Mouse (Mus musculus) adrenal gland, postnatal 36 days (tissue): Measurements from ENCODE around the gene Clstn3. TPM values are rescaled to one million over a fixed set of nuclear protein-coding genes. Genes with fewer than 3 reads are reported as not detected.
A peak's percentile ranks its signal among the peaks of the same experiment; 100 is the strongest.
"Not testable (repeated sequence)": the region's sequence is repeated elsewhere in the genome, so short reads cannot be mapped to it uniquely, and the experiment has no call there.

Experiments used
- DNase-seq, 2 experiments: peaks; one replicate each; pipeline ENCODE4 v3.0.0; 2021; ENCODE audit warnings: mixed read lengths in 1 of 2
- total RNA-seq, 2 experiments: library from RNA; stranded (reverse); gene quantifications; 2 replicates each; pipeline ENCODE4 v1.2.3; 2021

Gene Clstn3
- total RNA-seq, 2 experiments from 2014 or later, result 54.9 to 78.2 TPM

DNA sequence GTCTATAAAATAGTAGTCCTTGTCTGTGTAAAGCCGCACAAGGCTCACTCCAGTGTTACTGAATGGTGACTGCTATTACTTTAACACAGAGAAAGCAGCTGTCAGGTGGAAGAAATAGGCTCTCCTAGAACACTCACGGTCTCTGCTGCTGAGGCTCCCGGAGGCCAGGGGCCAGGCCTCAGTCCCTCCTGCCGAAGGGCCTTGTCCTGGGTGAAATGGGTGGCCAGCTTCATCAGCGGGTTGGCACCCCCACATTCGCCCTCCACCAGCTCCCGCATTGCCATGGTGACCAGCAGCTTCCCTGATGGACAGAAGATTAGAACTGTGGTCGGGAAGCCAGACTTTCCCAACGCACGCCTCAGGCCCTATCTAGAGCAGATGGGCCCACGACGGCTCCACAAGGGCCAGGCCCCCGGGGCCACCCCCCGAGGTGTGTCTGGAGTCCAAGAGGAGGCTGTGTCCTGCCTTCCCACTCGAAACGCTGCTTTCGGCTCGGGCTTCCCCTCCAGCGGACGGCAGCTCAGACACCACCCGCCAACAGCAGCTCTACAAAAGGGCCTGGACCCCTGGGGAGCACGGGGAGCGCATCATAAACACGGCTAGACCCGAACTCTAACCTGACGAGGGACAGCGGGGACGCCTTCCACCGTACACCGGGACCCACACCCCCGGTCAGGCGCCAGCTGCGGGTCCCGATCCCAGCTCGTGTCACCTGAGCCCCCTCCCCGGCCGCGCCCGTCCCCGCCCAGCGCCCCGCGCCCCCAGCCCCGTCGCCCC, 50.3 kb downstream of the Clstn3 start:
- peak; percentile 43 to 63 for DNase-seq

GRCm38 (mm10) chr6:124413770-124414149, 50.8 kb downstream of the Clstn3 start:
- no peak for DNase-seq

GRCm38 (mm10) chr6:124408355-124408754, 56.2 kb downstream of the Clstn3 start:
- DNase-seq, result no peak

DNA sequence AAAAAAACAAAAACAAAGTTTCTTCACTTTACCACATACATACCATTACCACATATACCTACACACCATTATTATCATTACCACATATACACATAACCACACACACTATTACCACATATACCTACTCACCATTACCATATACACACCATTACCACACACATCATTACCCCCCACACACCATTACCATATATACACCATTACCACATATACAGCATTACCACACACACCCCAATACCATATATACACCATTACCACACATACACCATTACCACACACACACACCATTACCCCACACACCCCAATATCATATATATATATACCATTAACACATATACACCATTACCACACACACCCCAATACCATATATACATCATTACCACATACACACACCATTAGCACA, 57.4 kb downstream of the Clstn3 start:
- DNase-seq, result no peak

DNA sequence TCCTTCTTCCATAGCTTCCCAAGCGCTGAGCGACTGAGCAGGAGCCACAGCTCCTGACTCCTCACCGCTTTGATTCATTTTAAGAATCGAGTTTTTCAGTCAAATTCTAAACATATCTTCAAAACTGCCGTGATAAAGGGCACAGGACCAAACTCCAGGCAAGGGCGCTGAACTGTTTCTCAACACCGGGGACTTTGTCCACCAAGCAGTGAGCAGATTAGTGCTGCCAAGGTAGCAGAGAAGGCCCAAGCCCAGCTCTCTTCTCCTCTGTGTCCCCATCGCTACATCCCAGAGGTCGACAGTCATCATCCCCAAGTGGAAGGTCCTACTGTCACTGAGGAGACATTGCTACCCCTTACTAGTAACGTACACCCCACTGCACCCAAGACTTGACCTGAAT, 58.3 kb downstream of the Clstn3 start:
- DNase-seq, result no peak

GRCm38 (mm10) chr6:124399738-124400137, 64.9 kb downstream of the Clstn3 start:
- no peak for DNase-seq

DNA sequence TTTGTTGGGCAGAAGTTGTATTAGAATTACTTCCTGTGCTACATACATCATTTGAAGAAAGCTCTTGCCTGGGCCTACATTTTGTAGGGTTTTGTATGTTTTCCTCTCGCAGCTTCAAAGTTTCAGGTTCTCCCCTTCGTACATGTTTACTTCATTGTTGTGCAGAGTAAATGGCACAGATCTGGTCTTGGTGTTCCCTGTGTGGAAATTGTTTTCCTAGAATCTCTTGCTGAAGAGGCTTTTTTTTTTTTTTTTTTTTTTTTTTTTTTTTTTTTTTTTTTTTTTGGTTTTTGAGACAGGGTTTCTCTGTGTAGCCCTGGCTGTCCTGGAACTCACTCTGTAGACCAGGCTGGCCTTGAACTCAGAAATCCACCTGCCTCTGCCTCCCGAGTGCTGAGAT, 69.6 kb downstream of the Clstn3 start:
- DNase-seq, result not testable (repeated sequence)

Other genes starting within 250 kb of the Clstn3 start
- not detected for gene Vmn2r27, start 232.9 kb downstream of the Clstn3 start, total RNA-seq
- 10 to 100 TPM in 1 of 2 experiments, 1 to 10 TPM in 1; 4.7 to 15.5 TPM for gene Cd163, start 160.1 kb downstream of the Clstn3 start, total RNA-seq
- gene Pex5, start 49.7 kb downstream of the Clstn3 start, total RNA-seq, result 10 to 100 TPM; 89.5 to 96.9 TPM
- 10 to 100 TPM; 11.8 to 15.5 TPM for gene C1rl, start 28.3 kb upstream of the Clstn3 start, total RNA-seq
- 10 to 100 TPM; 38.7 to 52.4 TPM for gene C1ra, start 47.6 kb upstream of the Clstn3 start, total RNA-seq
- gene C1s1, start 77.6 kb upstream of the Clstn3 start, total RNA-seq, result 10 to 100 TPM; 46.2 to 61.5 TPM
- 1 to 10 TPM; 5.8 to 7.8 TPM for gene C1rb, start 105.5 kb upstream of the Clstn3 start, total RNA-seq
- gene C1s2, start 171.3 kb upstream of the Clstn3 start, total RNA-seq, result 1 to 10 TPM; 2.4 to 2.6 TPM
- gene Lpcat3, start 198.2 kb upstream of the Clstn3 start, total RNA-seq, result 100 to 1,000 TPM in 1 of 2 experiments, 10 to 100 TPM in 1; 77.0 to 113 TPM
- gene Emg1, start 247.4 kb upstream of the Clstn3 start, total RNA-seq, result 10 to 100 TPM; 87.2 to 88.2 TPM
- 100 to 1,000 TPM; 308 to 325 TPM for gene Phb2, start 247.5 kb upstream of the Clstn3 start, total RNA-seq